Mouse (Mus musculus) small intestine, adult 2 months (tissue): ENCODE measurements around the gene Tmtc3. TPM values are rescaled to one million over a fixed set of nuclear protein-coding genes. Genes with fewer than 3 reads are reported as not detected.

Experiments used
- H3K27ac ChIP-seq: fragments of 200-500 bp; 2 replicates; pipeline ENCODE4 v1.5.1; 2012; ENCODE audit warnings: low read depth, low read length, control low read depth, inconsistent platforms; ENCODE audit not compliant: insufficient read depth
- H3K27me3 ChIP-seq: fragments of 200-500 bp; 2 replicates; pipeline ENCODE4 v1.6.1; 2012; ENCODE audit warnings: mild to moderate bottlenecking, moderate library complexity, low read length, inconsistent platforms; ENCODE audit not compliant: control insufficient read depth, insufficient read depth
- H3K36me3 ChIP-seq: fragments of 200-500 bp; 2 replicates; pipeline ENCODE4 v1.6.1; 2012; ENCODE audit warnings: mild to moderate bottlenecking, low read length, control low read depth, inconsistent platforms; ENCODE audit not compliant: control insufficient read depth, insufficient read depth
- H3K4me1 ChIP-seq: fragments of 200-500 bp; 2 replicates; pipeline ENCODE4 v1.6.1; 2012; ENCODE audit warnings: low read length, inconsistent platforms, mixed read lengths; ENCODE audit not compliant: control insufficient read depth, insufficient read depth, insufficient read length
- H3K4me3 ChIP-seq: fragments of 200-500 bp; 2 replicates; pipeline ENCODE4 v1.5.1; 2012; ENCODE audit warnings: low read depth, mild to moderate bottlenecking, control low read depth, inconsistent platforms, low read length, moderate library complexity
- CTCF ChIP-seq: fragments of 200-500 bp; IDR thresholded peaks from 2 replicates; pipeline ENCODE4 v1.5.1; 2012; ENCODE audit warnings: low read depth, mild to moderate bottlenecking, control low read depth, inconsistent platforms, low read length, moderate library complexity, mixed read lengths; ENCODE audit not compliant: insufficient replicate concordance, insufficient read length; ENCODE audit errors: extremely low read depth
- POLR2A ChIP-seq: fragments of 200-500 bp; IDR thresholded peaks from 2 replicates; pipeline ENCODE4 v1.6.1; 2012; ENCODE audit warnings: low read depth, mild to moderate bottlenecking, control low read depth, inconsistent platforms, low read length, moderate library complexity
- WGBS: fragments of 180-500 bp; shearing (Covaris S2); methylation state at CpG from one replicate; pipeline ENCODE4 v1.1.7; 2018; 5-methylcytosine and 5-hydroxymethylcytosine counted together
- polyA plus RNA-seq: library from polyadenylated mRNA; depleted of rRNA; stranded (reverse); fragments of >200 nt; gene quantifications from 2 replicates; pipeline ENCODE4 v1.2.3, GENCODE M21; 2012; rRNA removed

Gene Tmtc3
- polyA plus RNA-seq, result 1.6 TPM in 2 replicates

DNA sequence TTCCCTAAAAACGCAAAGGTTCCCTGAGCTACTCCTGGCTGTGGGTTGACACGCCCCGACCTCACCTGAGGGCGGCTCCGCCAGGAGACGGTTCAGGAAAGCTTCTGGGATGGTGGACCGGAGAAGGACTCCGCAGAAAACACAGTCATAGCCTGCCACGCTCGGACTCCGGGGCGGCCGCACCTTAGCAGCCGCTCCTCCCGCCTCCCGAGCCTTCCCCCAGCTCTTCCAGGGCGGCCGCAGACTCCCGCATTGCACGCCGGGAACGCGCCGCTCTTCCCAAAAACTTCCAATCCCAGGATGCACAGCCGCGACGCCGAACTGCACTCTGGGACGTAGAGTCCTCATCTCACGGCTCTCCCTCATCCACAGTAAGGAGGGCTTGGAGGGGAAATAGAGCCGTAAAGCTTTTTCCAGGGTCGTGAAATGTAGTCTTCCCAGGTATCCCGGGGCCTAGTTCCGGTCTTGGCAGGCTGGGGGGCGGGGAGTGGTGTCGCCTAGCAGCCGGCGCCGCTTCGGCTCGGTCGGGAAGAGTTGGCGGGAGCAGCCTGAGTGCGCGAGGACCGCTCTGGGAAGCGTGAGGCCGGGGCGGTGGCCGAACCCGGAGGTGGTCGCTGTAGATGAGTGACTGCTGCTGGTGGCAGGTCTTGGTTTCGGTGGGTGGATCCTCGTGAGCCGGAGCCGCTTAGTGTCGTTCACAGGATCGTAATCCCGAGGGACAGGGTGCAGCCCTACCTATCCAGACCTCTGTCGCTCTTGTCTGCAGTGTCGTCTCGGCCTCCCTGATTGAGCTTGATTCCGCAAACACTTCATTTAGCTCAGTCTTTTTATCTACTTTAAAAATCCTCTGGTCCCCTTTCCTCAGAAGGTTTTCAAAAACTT lies at the start of gene Tmtc3, which contains the start of gene Cep290:
TSS of gene Tmtc3 (minus strand) at position 254 of the 882 bp plus-strand sequence.
TSS of gene Cep290 (plus strand) at position 462 of the 882 bp plus-strand sequence.
- TF ChIP-seq CTCF, result no peak
- no peak; the same call in 1 of the 2 replicates for TF ChIP-seq POLR2A
- H3K4me3 ChIP-seq, result peak within 1 kb of the TSS; percentile 82
- no peaks in the 10 kb centered on the region for H3K27me3 ChIP-seq
- peak within 1 kb of the TSS; percentile 63 for H3K27ac ChIP-seq
- under 1% methylated on average over 63 of the region's 63 CpGs for WGBS
- H3K4me1 ChIP-seq, result no peaks in the 10 kb centered on the region; the same call in 1 of the 2 replicates
- peaks cover 1% of the 10 kb centered on the region; the same call in 1 of the 2 replicates for H3K36me3 ChIP-seq

DNA sequence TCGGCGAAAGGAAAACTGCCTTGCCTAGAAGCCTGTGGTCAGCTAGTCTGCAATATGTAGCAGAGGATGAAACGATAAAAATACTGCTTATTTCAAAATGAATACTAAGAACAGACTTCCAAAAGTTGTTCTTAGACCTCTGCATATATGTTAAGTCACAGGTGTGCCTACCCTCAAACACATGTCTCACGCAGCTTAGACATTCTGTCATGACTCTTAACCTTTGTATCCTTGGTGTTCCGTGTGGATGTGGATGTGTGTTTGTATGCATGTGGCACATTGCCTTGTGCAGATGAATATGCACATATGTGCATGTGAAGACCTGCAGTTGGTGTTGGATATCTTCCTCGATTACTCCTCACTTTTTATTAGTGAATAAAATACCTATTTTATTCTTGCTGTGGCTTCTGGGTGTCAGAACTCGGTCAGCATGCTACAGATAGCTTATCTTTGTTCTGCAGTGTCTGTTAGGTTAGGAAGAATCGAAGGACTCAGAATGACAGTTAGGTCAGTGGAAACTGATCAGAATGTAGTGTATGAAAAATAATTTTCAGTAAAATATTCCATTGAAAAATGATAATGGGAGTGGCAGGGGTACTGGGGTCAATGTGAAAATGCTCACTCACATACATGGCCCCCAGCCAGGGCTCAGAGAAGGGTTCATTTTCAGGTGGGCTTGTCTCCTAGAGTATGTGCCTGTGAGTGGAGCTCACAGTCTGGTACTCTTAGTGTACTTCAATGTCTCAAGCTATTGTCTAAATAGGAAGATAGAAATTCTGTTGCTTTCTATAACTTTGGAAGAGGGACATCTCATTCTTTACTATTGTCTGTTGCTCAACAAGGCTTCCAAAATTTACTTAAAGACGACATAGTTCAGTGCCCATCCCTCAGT lies 37.6 kb upstream of the Tmtc3 start:
- no peaks in the 10 kb centered on the region for H3K4me1 ChIP-seq
- H3K4me3 ChIP-seq, result no peak overlapping the region
- no peaks in the 10 kb centered on the region for H3K27me3 ChIP-seq
- 90% methylated on average over 9 of the region's 9 CpGs for WGBS
- TF ChIP-seq CTCF (no peak), POLR2A (no peak)
- no peak overlapping the region for H3K27ac ChIP-seq
- H3K36me3 ChIP-seq, result peaks cover 3% of the 10 kb centered on the region; the same call in 1 of the 2 replicates

DNA sequence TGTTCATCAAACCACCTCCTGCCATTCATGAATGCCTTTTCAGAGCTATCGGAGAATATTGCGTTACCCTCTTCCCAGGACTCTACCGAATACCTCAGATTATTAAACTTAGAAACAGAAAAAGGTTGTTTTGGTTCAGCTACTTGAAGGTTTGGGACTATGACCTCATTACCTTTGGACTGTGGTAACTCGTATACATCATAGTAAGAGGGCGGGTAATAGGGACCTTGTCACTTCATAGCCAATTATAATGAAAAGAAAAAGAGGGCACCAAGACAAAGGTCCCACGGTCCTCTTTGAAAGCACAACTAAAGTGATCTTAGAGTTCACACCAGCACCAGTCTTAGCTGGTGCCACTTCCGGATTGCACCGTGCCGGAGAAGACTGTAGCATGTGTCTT lies 35.2 kb upstream of the Tmtc3 start:
- H3K27me3 ChIP-seq, result no peaks in the 10 kb centered on the region
- H3K36me3 ChIP-seq, result peaks cover 4% of the 10 kb centered on the region; the same call in 1 of the 2 replicates
- no peak overlapping the region for H3K4me3 ChIP-seq
- no peak for TF ChIP-seq CTCF
- TF ChIP-seq POLR2A, result no peak
- 76% methylated on average over 9 of the region's 9 CpGs for WGBS
- H3K27ac ChIP-seq, result no peak overlapping the region
- H3K4me1 ChIP-seq, result no peaks in the 10 kb centered on the region

DNA sequence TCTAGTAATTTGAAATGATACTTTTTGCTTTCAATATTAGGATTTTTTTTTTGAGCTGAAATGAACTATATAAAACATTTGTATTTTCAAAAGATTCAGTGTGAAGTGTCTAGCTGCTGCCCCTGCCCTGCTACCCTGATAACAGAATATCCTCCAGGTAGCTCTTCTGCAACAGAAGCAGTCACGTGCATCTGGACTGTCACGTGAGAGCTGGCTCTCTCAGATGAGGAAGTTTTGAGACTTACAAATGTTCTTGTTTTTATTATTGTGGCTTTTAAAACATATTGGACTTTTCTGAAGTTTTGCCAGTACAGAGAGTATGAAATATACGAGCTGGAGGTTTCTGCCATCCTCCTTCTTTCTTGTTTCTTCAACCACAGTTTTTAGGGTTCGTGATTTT lies 34.5 kb upstream of the Tmtc3 start:
- H3K4me1 ChIP-seq, result no peaks in the 10 kb centered on the region
- H3K27ac ChIP-seq, result no peak overlapping the region
- no peak overlapping the region for H3K4me3 ChIP-seq
- 78% methylated on average over 4 of the region's 4 CpGs for WGBS
- H3K36me3 ChIP-seq, result peaks cover 4% of the 10 kb centered on the region; the same call in 1 of the 2 replicates
- TF ChIP-seq POLR2A (no peak), CTCF (no peak)
- H3K27me3 ChIP-seq, result no peaks in the 10 kb centered on the region

DNA sequence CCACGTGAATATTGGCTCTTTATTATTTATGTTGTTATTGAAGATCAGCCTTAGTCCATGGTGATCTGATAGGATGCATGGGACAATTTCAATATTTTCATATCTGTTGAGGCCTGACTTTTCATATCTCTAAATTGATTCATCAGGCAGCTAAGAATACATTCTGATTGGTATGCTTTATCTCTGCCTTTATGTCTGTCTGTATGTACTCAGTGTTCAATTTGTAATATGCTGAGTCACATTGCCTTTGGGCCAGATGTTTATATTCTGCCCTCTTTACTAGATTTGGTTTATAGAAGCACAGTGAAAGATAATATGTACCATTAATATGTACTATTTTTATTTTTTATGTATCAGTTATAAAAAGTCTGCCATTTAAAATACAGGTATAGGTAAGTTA lies 21.0 kb upstream of the Tmtc3 start:
- 82% methylated on average over 1 of the region's 1 CpGs for WGBS
- Histone ChIP-seq H3K27me3 (no peaks in the 10 kb centered on the region), H3K4me1 (no peaks in the 10 kb centered on the region), H3K36me3 (peaks cover 7% of the 10 kb centered on the region), H3K4me3 (no peak overlapping the region), H3K27ac (no peak overlapping the region)
- TF ChIP-seq CTCF (no peak), POLR2A (no peak)

DNA sequence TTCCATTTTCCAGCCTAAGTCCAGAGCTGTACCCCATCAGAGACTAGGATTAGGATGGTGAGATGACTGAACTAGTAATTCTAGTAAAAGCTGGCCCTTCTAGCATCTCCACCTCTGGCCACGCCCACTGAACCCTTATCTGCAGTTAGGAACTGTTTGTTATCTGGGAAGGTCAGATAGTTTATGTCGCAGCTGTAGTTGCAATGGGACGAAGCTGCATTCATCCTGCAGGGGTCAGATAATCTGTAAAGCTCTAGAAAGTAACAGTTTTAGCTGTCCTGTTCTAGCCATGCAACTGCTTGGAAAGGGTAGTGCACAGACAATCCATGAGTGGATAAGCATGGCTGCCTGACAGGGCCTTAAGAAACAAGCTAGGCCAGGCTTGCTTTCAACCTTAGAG lies 11.2 kb upstream of the Tmtc3 start:
- TF ChIP-seq CTCF, result no peak
- TF ChIP-seq POLR2A, result no peak
- Histone ChIP-seq H3K36me3 (peaks cover 10% of the 10 kb centered on the region), H3K27ac (no peak overlapping the region), H3K27me3 (no peaks in the 10 kb centered on the region), H3K4me1 (no peaks in the 10 kb centered on the region), H3K4me3 (no peak overlapping the region)
- WGBS, result 49% methylated on average over 3 of the region's 3 CpGs
